Mouse (Mus musculus) kidney, adult 2 months (tissue): ENCODE measurements around the gene Gpc6.

Experiments used
- CTCF ChIP-seq: fragments of 200-500 bp; conservative IDR thresholded peaks from 2 replicates; pipeline ENCODE4 v1.5.1; 2011; ENCODE audit warnings: low read depth, mild to moderate bottlenecking, control low read depth, low read length, moderate library complexity, mixed read lengths; ENCODE audit not compliant: insufficient read depth, insufficient read length
- POLR2A ChIP-seq: fragments of 200-500 bp; IDR thresholded peaks from one replicate; pipeline ENCODE4 v1.6.1; 2011; ENCODE audit warnings: low read depth, low read length, control low read depth

- no peak for TF ChIP-seq CTCF
- no peak for TF ChIP-seq POLR2A
Observed at GRCm38 (mm10) chr14:117409778-117410177, 484.7 kb downstream of the Gpc6 start.
